Mouse (Mus musculus): ENCODE measurements around the gene Epas1.

DNA sequence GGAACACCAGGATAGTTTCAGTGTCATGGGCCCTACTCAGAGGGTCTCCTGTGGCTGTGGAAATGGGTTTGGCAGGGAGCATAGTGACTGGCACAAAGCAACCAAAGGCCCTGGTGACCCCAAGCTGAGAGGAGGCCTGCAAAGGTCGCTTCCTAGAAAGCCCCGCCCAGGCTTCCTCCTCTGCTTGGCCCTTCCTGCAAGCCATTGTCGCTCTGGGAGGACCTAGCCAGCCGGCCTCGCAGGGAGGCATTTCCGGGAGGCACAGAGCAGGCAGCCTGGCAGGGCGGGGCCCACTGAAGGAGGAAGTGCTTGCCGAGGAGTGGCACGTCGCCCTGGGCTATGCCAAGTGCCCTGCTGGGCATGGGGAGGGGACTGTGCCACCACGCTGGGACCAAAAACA is 21.5 kb upstream of the Epas1 start:
- no peak for TF ChIP-seq POLR2A (IDR thresholded peaks at IDR 0.05; ENCODE audit: borderline replicate concordance, control insufficient read depth, low read depth, low read length)
- no peak for TF ChIP-seq CTCF (IDR thresholded peaks at IDR 0.05; ENCODE audit: control insufficient read depth, insufficient read depth, low read length)

Data from bone marrow, adult 2 months (tissue).